Mouse (Mus musculus) midbrain, postnatal 0 days (tissue): ENCODE results near the gene Krt71. TPM values are rescaled to one million over a fixed set of nuclear protein-coding genes. Genes with fewer than 3 reads are reported as not detected.

Source experiments
- ATAC-seq: fragments of 200-750 bp; cut with Nextera tagmentation; 2 replicates; pipeline ENCODE4 v1.8.0; 2017; ENCODE audit warnings: moderate number of reproducible peaks, mild to moderate bottlenecking, moderate TSS enrichment, moderate library complexity; ENCODE audit not compliant: low FRiP score
- DNase-seq: peaks from one replicate; pipeline ENCODE4 v3.0.0-alpha.2; 2015; ENCODE audit warnings: low spot score
- H3K27ac ChIP-seq: fragments of 300-500 bp; sonication (generic); 2 replicates; pipeline ENCODE4 v1.5.1; 2014; ENCODE audit warnings: low read depth, mild to moderate bottlenecking, low read length, mixed read lengths
- H3K27me3 ChIP-seq: fragments of 300-500 bp; sonication (generic); 2 replicates; pipeline ENCODE4 v1.6.1; 2014; ENCODE audit warnings: low read length, control low read depth, mixed read lengths; ENCODE audit not compliant: insufficient read depth
- H3K36me3 ChIP-seq: fragments of 300-500 bp; sonication (generic); 2 replicates; pipeline ENCODE4 v1.6.1; 2014; ENCODE audit warnings: low read length, control low read depth, mixed read lengths; ENCODE audit not compliant: insufficient read depth
- H3K4me1 ChIP-seq: fragments of 300-500 bp; sonication (generic); 2 replicates; pipeline ENCODE4 v1.6.1; 2014; ENCODE audit warnings: mild to moderate bottlenecking, control low read depth, antibody characterized with exemption, low read length, mixed read lengths; ENCODE audit not compliant: insufficient read depth
- H3K4me2 ChIP-seq: fragments of 300-500 bp; sonication (generic); 2 replicates; pipeline ENCODE4 v1.6.1; 2014; ENCODE audit warnings: low read depth, mild to moderate bottlenecking, low read length, mixed read lengths; ENCODE audit not compliant: poor library complexity, severe bottlenecking
- H3K4me3 ChIP-seq: fragments of 300-500 bp; sonication (generic); 2 replicates; pipeline ENCODE4 v1.5.1; 2014; ENCODE audit warnings: low read depth, mild to moderate bottlenecking, low read length, moderate library complexity
- H3K9ac ChIP-seq: fragments of 300-500 bp; sonication (generic); replicated peaks from 2 replicates; pipeline ENCODE4 v1.6.1; 2014; ENCODE audit warnings: mild to moderate bottlenecking, low read length, moderate library complexity, mixed read lengths; ENCODE audit not compliant: poor library complexity, severe bottlenecking
- H3K9me3 ChIP-seq: fragments of 300-500 bp; sonication (generic); 2 replicates; pipeline ENCODE4 v1.6.1; 2016; ENCODE audit warnings: low read length, control low read depth
- CTCF ChIP-seq: IDR thresholded peaks from 2 replicates; pipeline ENCODE4 v1.5.1; 2016; ENCODE audit warnings: antibody characterized with exemption, mild to moderate bottlenecking
- WGBS: fragments of 180-500 bp; shearing (Covaris S2); extraction: QIAGEN DNeasy Blood & Tissue Kit; methylation state at CpG from one replicate; pipeline ENCODE4 v1.1.7; 2014; 5-methylcytosine and 5-hydroxymethylcytosine counted together
- polyA plus RNA-seq: library from polyadenylated mRNA; unstranded; fragments of >200 nt; fragmentation: Nextera tagmentation; extraction: Ambion mirVana; gene quantifications from 2 replicates; pipeline ENCODE4 v1.2.1, GENCODE M21; 2015
- total RNA-seq: library from RNA; depleted of rRNA; stranded (reverse); fragments of >200 nt; gene quantifications from 2 replicates; pipeline ENCODE4 v1.2.3, GENCODE M21; 2014

Krt71 gene
- total and polyA plus RNA-seq, 2 experiments from 2014 or later: 0.25 to 2.8 TPM

GRCm38 (mm10) chr15:101713731-101714130 lies 29.2 kb downstream of the Krt71 start:
- H3K4me2 ChIP-seq: no peak overlapping the region
- no peaks in the 10 kb centered on the region; the same call in 1 of the 2 replicates for H3K4me1 ChIP-seq
- WGBS: 63% methylated on average over 8 of the region's 8 CpGs
- no peak overlapping the region for H3K9ac ChIP-seq
- no peak overlapping the region for H3K4me3 ChIP-seq
- DNase-seq: no peak
- no peaks in the 10 kb centered on the region for H3K27me3 ChIP-seq
- no peaks in the 10 kb centered on the region for H3K36me3 ChIP-seq
- no peaks in the 10 kb centered on the region for H3K9me3 ChIP-seq
- H3K27ac ChIP-seq: no peak overlapping the region
- ATAC-seq: no peak
- TF ChIP-seq CTCF: no peak

DNA sequence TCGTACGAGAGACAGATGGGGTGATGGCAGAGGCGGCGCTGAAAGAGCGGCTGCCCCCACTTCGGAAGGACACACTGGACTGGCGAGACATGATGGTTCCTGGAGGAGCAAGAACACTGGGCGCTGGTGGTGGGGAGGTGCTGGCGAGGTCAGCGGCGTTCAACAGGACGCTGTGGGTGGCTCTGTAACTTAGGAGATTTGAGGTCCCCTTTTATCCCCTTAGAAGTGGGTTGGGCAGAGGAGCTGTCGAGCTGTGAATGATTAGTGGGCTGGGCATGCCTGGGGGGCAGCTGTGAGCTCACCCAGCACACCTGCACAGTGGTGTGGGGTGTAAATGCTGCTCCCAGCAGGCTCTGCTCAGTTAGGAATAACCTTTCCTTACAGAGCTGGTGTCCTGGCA lies 30.2 kb downstream of the Krt71 start, which contains the start of gene Krt5:
TSS of gene Krt5 (minus strand) at position 179 of the 400 bp plus-strand sequence.
- ATAC-seq: no peak
- 76% methylated on average over 13 of the region's 13 CpGs for WGBS
- no peaks in the 10 kb centered on the region for H3K27me3 ChIP-seq

GRCm38 (mm10) chr15:101708683-101709082 lies 34.2 kb downstream of the Krt71 start:
- DNase-seq (no peak), ATAC-seq (no peak)
- no peaks in the 10 kb centered on the region for H3K27me3 ChIP-seq
- peak; percentile 17; the same call in 1 of the 2 replicates for TF ChIP-seq CTCF
- H3K4me1 ChIP-seq: no peaks in the 10 kb centered on the region; the same call in 1 of the 2 replicates
- no peak overlapping the region for H3K4me3 ChIP-seq
- H3K27ac ChIP-seq: no peak overlapping the region
- no peaks in the 10 kb centered on the region for H3K9me3 ChIP-seq
- 67% methylated on average over 11 of the region's 11 CpGs for WGBS
- H3K36me3 ChIP-seq: no peaks in the 10 kb centered on the region
- no peak overlapping the region for H3K9ac ChIP-seq
- no peak overlapping the region for H3K4me2 ChIP-seq

More for the DNA sequence above, 30.2 kb downstream of the Krt71 start, which contains the start of gene Krt5:
- Histone ChIP-seq H3K4me3 (no peak within 1 kb of the TSS), H3K27ac (no peak within 1 kb of the TSS), H3K9ac (no peak within 1 kb of the TSS), H3K4me1 (no peaks in the 10 kb centered on the region; the same call in 1 of the 2 replicates), H3K9me3 (no peaks in the 10 kb centered on the region), H3K4me2 (no peak within 1 kb of the TSS), H3K36me3 (no peaks in the 10 kb centered on the region)
- no peak for TF ChIP-seq CTCF
- DNase-seq: no peak

GRCm38 (mm10) chr15:101707454-101707853 lies 35.5 kb downstream of the Krt71 start:
- H3K4me1 ChIP-seq: no peaks in the 10 kb centered on the region
- no peaks in the 10 kb centered on the region for H3K9me3 ChIP-seq
- H3K36me3 ChIP-seq: no peaks in the 10 kb centered on the region
- H3K4me3 ChIP-seq: no peak overlapping the region
- H3K9ac ChIP-seq: no peak overlapping the region
- no peaks in the 10 kb centered on the region for H3K27me3 ChIP-seq
- no peak for TF ChIP-seq CTCF
- ATAC-seq: no peak
- 88% methylated on average over 9 of the region's 9 CpGs for WGBS
- H3K27ac ChIP-seq: no peak overlapping the region
- no peak overlapping the region for H3K4me2 ChIP-seq
- no peak for DNase-seq

DNA sequence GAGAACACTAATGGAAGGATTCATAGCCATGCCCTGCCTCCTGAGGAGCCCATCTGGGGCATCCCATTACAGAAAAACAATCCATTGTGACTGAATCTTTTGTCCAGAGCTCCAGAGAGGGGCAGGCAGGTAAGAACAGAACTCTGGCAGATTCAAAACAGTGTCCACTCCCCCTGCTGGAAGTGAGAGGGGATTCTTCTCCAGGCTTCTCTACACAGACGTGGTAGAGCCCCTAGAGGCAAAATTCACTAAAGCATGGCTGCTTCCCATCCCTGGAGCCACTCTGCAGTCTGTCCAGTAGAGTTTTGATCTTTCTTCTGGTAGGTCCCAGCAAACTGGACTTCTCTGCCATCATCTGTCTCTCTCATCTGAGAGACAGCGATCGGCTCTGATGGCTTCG lies 38.8 kb downstream of the Krt71 start:
- ATAC-seq (no peak), DNase-seq (peak; percentile 25)
- Histone ChIP-seq H3K4me2 (no peak overlapping the region), H3K9me3 (no peaks in the 10 kb centered on the region), H3K4me3 (no peak overlapping the region), H3K27me3 (no peaks in the 10 kb centered on the region), H3K9ac (no peak overlapping the region), H3K4me1 (no peaks in the 10 kb centered on the region), H3K27ac (no peak overlapping the region), H3K36me3 (no peaks in the 10 kb centered on the region)
- WGBS: 72% methylated on average over 4 of the region's 4 CpGs
- TF ChIP-seq CTCF: peak; percentile 55

GRCm38 (mm10) chr15:101702380-101702779 lies 40.5 kb downstream of the Krt71 start:
- H3K36me3 ChIP-seq: no peaks in the 10 kb centered on the region
- no peak for ATAC-seq
- H3K9me3 ChIP-seq: no peaks in the 10 kb centered on the region

More at GRCm38 (mm10) chr15:101702380-101702779, 40.5 kb downstream of the Krt71 start:
- H3K4me1 ChIP-seq: no peaks in the 10 kb centered on the region
- H3K27me3 ChIP-seq: no peaks in the 10 kb centered on the region
- no peak for TF ChIP-seq CTCF
- H3K9ac ChIP-seq: no peak overlapping the region
- H3K4me3 ChIP-seq: no peak overlapping the region
- H3K27ac ChIP-seq: no peak overlapping the region
- no peak for DNase-seq
- WGBS: 14% methylated on average over 2 of the region's 2 CpGs
- no peak overlapping the region for H3K4me2 ChIP-seq
